9 mouse cellular contexts compared by ENCODE assay signal in the genomic region with DNA sequence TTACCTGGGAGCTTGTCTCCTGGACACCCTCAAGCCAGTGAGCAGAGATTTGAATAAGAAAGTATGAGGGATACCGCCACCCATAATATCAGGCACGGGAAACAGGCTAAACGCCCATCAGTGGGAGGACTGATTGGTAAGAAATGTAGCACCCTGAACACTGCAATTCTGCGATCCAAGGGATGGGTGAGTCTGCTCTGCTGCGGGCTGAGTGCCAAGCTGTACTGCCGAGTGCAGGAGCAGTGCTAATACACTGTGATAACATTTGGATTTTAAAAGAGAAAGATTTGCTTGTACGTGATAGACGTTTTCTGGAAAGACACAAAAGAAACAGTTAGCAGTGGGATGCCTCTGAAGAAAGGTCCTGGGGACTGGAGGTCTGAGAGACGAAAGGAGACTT. TPM values are rescaled to one million over a fixed set of nuclear protein-coding genes. Genes with fewer than 3 reads are reported as not detected.
A peak's percentile ranks its signal among the peaks of the same experiment; 100 is the strongest.
DNase-seq lines count a peak whose midpoint lies in the region; ATAC-seq lines count a peak whose summit lies in the region.
"Had no signal": no experiment of that assay in that cellular context is flagged by ENCODE, and none has a peak within 500 bp of the region (broad histone marks: within the 10 kb centered on the region; RNA-seq: fewer than 3 reads in every experiment).

No protein-coding gene starts in this region.

- peak overlapping the region; percentile 22; the same call in 1 of the 2 replicates for H3K4me2 ChIP-seq in lung, embryonic 15.5 days
- H3K4me2 ChIP-seq in hindbrain, embryonic 14.5 days (replicated peaks), result no peak overlapping the region
- H3K4me2 ChIP-seq: neural tube, embryonic 12.5 days had no signal

- no peaks in the 10 kb centered on the region for H3K27me3 ChIP-seq in lung, embryonic 15.5 days
- no peaks in the 10 kb centered on the region for H3K27me3 ChIP-seq in hindbrain, embryonic 14.5 days (ENCODE audit: control insufficient read depth, insufficient read depth, low read length)
- H3K27me3 ChIP-seq: neural tube, embryonic 12.5 days had no signal

- no peak overlapping the region for H3K4me3 ChIP-seq in lung, embryonic 15.5 days
- H3K4me3 ChIP-seq in hindbrain, embryonic 14.5 days (replicated peaks; ENCODE audit: low read length), result no peak overlapping the region
- H3K4me3 ChIP-seq: neural tube, embryonic 12.5 days had no signal

- ATAC-seq in lung, embryonic 15.5 days (ENCODE audit: borderline replicate concordance, extremely low read depth, low FRiP score, low TSS enrichment), result peak; percentile 59; the same call in 1 of the 2 replicates
- no peak for ATAC-seq in hindbrain, embryonic 14.5 days (ENCODE audit: low FRiP score)

- peaks cover 15% of the 10 kb centered on the region for H3K4me1 ChIP-seq in lung, embryonic 15.5 days
- peaks cover 9% of the 10 kb centered on the region for H3K4me1 ChIP-seq in hindbrain, embryonic 14.5 days (replicated peaks; ENCODE audit: control insufficient read depth, insufficient read depth, low read length)
- H3K4me1 ChIP-seq: neural tube, embryonic 12.5 days had no signal

- no peaks in the 10 kb centered on the region for H3K9me3 ChIP-seq in lung, embryonic 15.5 days
- no peaks in the 10 kb centered on the region for H3K9me3 ChIP-seq in hindbrain, embryonic 14.5 days (ENCODE audit: control insufficient read depth, low read length)
- H3K9me3 ChIP-seq: neural tube, embryonic 12.5 days had no signal

- H3K27ac ChIP-seq in lung, embryonic 15.5 days, result no peak overlapping the region
- no peak overlapping the region for H3K27ac ChIP-seq in hindbrain, embryonic 14.5 days
- H3K27ac ChIP-seq: neural tube, embryonic 12.5 days had no signal

- DNase-seq in cerebellum, postnatal 10 days, result peak; percentile 62 to 64
- no peak for DNase-seq in cerebellum, postnatal 4 days (ENCODE audit: low spot score in 2 of 2)
- DNase-seq in kidney, postnatal 14 days, result peak; percentile 50
- DNase-seq in kidney, adult 18-20 months, result no peak
- DNase-seq in adrenal gland, postnatal 10 days, result peak; percentile 72
- DNase-seq in hindbrain, embryonic 14.5 days (ENCODE audit: low spot score), result no peak
- no peak for DNase-seq in spleen, postnatal 4 days (ENCODE audit: low spot score in 2 of 2)

- 20% methylated on average over 9 of the region's 9 CpGs for WGBS in lung, embryonic 15.5 days
- WGBS in hindbrain, embryonic 14.5 days, result 41% methylated on average over 9 of the region's 9 CpGs

- H3K36me3 ChIP-seq in lung, embryonic 15.5 days, result no peaks in the 10 kb centered on the region
- no peaks in the 10 kb centered on the region for H3K36me3 ChIP-seq in hindbrain, embryonic 14.5 days (replicated peaks; ENCODE audit: control insufficient read depth, insufficient read depth)
- H3K36me3 ChIP-seq: neural tube, embryonic 12.5 days had no signal

- H3K9ac ChIP-seq in lung, embryonic 15.5 days, result no peak overlapping the region
- H3K9ac ChIP-seq in hindbrain, embryonic 14.5 days, result no peak overlapping the region
- H3K9ac ChIP-seq: neural tube, embryonic 12.5 days had no signal

RNA-seq across cellular contexts. Expression of a gene that starts 26.5 kb away (rescaled TPM):
- total RNA-seq in adrenal gland, postnatal 10 days (2021), result 10 to 100 TPM; 25.2 to 27.8 TPM
- polyA plus RNA-seq in lung, embryonic 15.5 days (2015; fragmentation: Nextera tagmentation; extraction: Ambion mirVana), result 1.8 and 3.3 TPM in 2 replicates
- polyA plus RNA-seq in hindbrain, embryonic 14.5 days (2014; fragmentation: Nextera tagmentation; extraction: Ambion mirVana), result 8.5 and 10.3 TPM in 2 replicates

RNA-seq across cellular contexts. Expression of a gene that starts 29.1 kb away (rescaled TPM):
- total RNA-seq in adrenal gland, postnatal 10 days (2021), result 10 to 100 TPM; 23.1 to 24.2 TPM
- 20.4 and 21.0 TPM in 2 replicates for polyA plus RNA-seq in lung, embryonic 15.5 days (2015; fragmentation: Nextera tagmentation; extraction: Ambion mirVana)
- 13.6 and 14.4 TPM in 2 replicates for polyA plus RNA-seq in hindbrain, embryonic 14.5 days (2014; fragmentation: Nextera tagmentation; extraction: Ambion mirVana)

RNA-seq across cellular contexts. Expression of a gene that starts 41.5 kb away (rescaled TPM):
- 10 to 100 TPM; 13.5 to 18.1 TPM for total RNA-seq in adrenal gland, postnatal 10 days (2021)
- polyA plus RNA-seq in lung, embryonic 15.5 days (2015; fragmentation: Nextera tagmentation; extraction: Ambion mirVana), result 25.5 and 26.2 TPM in 2 replicates
- 17.4 and 20.3 TPM in 2 replicates for polyA plus RNA-seq in hindbrain, embryonic 14.5 days (2014; fragmentation: Nextera tagmentation; extraction: Ambion mirVana)

RNA-seq across cellular contexts. Expression of a gene that starts 50.8 kb away (rescaled TPM):
- total RNA-seq in adrenal gland, postnatal 10 days (2021), result 10 to 100 TPM; 23.6 to 24.5 TPM
- polyA plus RNA-seq in lung, embryonic 15.5 days (2015; fragmentation: Nextera tagmentation; extraction: Ambion mirVana), result 20.1 and 21.7 TPM in 2 replicates
- polyA plus RNA-seq in hindbrain, embryonic 14.5 days (2014; fragmentation: Nextera tagmentation; extraction: Ambion mirVana), result 1.9 and 2.6 TPM in 2 replicates

Comparison
In these comparisons a context has a peak if more than half of its experiments do, and no peak if none do; other contexts are left out.
1. DNase-seq: peak in cerebellum, postnatal 10 days (2 of 2), kidney, postnatal 14 days (single experiment) and adrenal gland, postnatal 10 days (single experiment); none in cerebellum, postnatal 4 days (0 of 2), kidney, adult 18-20 months (single experiment), hindbrain, embryonic 14.5 days (single experiment) and spleen, postnatal 4 days (0 of 2).